Mouse (Mus musculus): ENCODE measurements around the gene Slco2a1.
"Not testable (repeated sequence)": the region's sequence is repeated elsewhere in the genome, so short reads cannot be mapped to it uniquely, and the experiment has no call there.

Gene Slco2a1

DNA sequence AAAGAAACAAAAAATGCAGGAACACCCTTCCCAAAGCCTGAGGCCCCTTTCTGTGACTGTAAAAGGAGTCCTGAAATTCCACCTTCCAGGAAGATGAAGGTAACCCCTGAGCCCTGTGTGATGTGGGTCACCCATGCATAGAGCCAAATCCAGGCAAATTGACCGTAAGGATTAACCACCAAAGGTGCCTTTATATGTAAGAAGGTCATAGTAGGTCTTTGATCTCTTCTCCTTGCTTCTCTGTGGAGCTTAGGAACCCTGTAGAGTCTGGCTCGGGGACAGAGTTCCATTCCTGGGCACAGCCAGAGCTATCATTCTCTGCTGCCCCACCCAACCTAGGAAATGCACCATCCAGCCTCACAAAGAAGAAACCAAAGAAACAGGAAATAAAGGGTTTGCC, 100.1 kb downstream of the Slco2a1 start:
- DNase-seq, result no peak

DNA sequence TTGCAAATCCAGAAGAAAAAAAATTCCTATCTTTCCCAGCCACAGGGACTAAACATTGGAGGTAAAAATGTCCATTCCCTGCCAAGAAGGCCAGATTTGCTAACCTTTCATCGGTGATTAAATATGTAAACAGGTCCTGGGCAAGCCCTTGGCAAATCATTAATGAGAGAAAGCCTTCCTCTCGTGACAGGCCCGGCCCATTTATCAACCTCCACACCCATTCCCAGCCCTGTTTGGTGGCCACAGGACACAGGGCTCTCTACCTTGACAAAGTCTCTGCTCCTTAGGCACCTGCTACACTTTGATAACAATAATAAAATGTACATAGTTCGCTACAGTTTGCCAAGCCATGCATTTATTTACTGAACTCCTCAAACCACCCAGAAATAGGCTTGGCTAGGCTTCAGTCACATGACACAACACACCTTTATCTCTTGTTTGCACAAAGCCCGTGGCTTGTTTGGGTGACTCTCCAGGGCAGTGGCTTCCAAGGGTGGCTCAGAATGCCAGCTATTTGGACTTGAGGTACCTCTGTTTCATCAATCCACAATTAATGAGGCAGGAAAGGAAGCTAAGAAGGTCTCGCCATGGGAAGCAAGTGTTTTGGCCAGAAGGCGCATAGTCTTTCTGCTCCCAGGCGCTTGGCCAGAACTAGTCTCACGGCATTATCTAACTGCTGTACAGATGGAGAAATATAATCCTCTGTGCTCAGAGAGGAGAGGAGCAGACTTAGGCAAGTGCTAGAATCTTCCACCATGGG, 101.8 kb downstream of the Slco2a1 start:
- peak; percentile 30 for DNase-seq

DNA sequence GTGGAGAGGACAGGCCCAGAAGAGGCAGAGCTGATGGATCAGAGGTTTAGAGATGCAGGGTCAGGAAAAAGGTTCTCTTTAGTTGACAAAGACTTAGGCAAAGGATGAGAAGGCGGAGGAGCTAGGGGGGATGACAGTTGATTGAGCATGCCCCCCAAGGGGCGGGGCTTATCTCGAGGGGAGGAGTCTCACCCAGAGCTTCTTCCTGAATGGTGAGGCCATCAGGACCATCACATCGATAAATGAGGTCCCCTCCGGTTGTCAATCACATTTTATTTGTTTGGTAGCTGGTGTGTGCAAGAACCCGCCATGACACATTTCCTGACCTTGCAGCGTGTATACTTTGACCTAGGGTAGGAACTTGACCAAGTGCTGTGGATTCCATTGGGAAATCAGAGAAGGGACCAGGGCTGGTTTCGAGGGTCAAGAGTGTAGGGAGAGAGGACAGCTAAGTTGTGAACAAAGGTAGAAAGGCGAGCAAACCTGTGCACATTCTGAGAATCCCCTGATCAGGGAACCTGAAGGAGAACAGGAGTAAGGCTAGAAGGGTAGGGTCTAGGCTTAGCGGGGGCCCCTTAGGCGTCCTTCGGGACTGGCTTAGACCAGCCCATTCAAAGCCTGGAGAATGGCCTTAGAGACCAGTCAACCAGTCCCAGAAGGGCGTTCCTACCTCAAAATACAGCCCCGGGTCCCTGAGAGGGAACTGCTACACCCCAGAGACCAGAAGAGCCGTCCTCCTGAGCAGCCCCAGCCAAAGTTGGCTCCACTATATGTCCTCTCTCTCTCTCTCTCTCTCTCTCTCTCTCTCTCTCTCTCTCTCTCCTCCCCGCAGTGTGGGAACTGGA, 102.7 kb downstream of the Slco2a1 start:
- DNase-seq, result peak; percentile 17

- DNase-seq, result peak; percentile 79
These were observed 103.7 kb downstream of the Slco2a1 start for GRCm38 (mm10) chr9:103092248-103092647.

- DNase-seq, result no peak
These were observed 105.2 kb downstream of the Slco2a1 start for GRCm38 (mm10) chr9:103093681-103094080.

DNA sequence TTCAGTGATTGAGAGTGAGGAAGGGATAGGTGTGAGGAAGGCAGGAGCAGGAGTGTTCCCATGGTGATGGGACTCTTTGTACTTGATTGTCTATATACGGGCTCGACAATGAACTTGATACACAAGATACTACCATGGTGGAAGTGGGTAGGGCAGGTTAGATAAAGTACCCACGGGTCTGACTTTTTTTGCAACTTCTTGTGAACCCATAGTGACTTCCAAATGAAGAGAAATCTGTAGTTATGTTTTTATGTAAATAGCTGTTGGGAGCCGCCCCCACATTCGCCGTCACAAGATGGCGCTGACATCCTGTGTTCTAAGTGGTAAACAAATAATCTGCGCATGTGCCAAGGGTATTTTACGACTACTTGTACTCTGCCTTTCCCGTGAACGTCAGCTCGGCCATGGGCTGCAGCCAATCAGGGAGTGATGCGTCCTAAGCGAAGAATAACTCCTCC, 119.9 kb downstream of the Slco2a1 start:
- DNase-seq, result not testable (repeated sequence)

GRCm38 (mm10) chr9:103108943-103109670, 120.6 kb downstream of the Slco2a1 start:
- no peak for DNase-seq

GRCm38 (mm10) chr9:103109911-103110310, 121.4 kb downstream of the Slco2a1 start:
- no peak for DNase-seq

DNA sequence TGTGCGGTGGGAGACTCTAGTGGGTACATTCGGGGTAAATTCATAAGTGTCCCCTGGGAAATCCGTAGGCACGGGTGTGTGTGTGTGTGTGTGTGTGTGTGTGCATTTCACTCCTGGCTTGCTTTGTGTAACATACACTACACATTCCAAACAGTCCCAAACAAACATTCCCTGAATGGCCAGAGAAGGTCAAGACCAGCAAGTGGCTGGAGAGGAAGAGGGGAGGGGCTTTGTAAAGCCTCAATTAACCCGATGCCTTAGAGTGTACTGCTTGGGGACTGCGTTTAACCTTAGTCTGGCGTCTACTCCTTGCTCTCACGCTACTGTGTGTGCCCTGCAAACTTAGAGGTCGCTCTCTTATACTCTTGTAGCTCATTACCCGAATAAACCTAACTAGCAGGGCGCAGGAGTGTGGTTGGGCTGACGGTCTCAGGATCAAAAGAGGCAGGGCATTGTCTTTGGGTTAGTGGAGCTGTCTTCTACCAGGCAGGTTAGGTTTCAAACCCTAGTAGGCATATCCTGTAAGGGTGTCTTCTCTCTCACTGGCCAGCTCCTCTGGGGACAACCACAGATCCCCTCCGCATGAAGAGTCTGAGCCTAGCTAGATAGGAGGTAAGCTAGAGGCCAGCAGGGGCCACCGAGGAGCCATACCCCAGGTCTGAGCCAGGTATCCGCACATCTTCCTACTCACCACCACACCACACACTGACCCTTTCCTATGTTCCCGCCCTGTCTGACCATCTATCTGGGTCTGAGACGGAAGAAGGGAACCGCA, 122.4 kb downstream of the Slco2a1 start:
- DNase-seq, result no peak

DNA sequence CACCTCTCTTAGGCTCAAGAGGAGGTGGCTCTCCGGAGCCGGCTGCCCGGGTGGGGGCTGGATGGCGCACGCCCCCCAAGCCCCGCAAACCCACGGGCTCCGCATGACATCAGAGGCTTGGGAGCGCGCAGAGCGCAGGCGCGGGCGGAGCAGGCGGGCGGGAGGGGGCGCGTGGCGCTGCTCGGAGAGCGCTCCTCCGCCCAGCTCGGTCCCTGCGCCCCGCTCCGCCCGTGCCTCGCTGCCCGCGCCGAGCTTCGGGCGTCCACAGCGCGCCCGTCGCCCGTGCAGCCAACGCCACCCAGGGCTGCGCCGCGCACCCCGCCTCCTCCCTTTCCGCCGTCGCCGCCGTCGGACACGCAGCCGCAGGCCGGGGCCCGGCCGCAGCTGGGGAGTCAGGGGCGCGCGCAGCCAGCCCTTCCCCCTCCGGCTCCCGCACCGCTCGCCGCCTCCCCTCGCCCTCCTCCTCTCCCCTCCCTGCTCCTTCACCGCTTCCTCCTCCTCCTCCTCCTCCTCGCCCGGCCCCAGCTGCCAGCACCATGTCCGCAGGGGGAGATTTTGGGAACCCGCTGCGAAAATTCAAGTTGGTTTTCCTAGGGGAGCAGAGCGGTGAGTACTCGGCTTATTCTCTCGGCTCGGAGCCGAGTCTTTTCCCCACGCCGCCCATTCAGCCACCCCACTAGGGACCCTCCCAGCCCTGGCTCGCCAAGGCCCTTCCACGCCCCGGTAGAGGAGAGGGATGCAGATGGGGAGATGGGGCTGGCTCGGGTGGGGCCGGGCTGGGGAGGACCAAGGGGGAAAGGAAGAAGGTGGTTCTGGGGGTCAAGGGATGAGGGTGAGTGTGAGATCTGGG, 123.3 kb downstream of the Slco2a1 start, which contains the start of gene Rab6b:
Gene Rab6b, plus strand, starts transcription at position 167 of the 850 bp plus-strand sequence.
- DNase-seq, result peak; percentile 25

- peak; percentile 18 for DNase-seq
These were observed 124.2 kb downstream of the Slco2a1 start for GRCm38 (mm10) chr9:103112471-103113271.

- no peak for DNase-seq
These were observed 124.8 kb downstream of the Slco2a1 start for GRCm38 (mm10) chr9:103113351-103113750.

DNA sequence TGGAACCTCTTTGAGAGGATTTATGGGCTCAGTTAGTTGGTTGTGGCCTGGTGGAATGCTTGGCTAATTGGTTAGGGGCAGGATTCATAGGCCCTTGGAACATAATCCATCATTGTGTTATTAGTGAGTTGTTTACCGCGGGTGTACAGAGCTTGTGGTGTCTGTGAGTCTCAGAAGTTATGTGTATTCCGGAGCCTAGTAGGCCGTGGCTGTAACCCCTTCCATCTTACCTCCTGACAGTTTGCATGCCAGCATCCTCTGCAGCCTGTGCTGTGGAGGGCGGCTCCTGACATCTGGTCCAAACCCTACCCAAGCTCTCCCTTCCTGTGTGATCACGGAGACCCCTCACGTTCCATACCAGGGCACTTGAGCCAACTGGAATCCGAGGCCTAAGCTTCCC, 125.8 kb downstream of the Slco2a1 start:
- DNase-seq, result no peak

DNA sequence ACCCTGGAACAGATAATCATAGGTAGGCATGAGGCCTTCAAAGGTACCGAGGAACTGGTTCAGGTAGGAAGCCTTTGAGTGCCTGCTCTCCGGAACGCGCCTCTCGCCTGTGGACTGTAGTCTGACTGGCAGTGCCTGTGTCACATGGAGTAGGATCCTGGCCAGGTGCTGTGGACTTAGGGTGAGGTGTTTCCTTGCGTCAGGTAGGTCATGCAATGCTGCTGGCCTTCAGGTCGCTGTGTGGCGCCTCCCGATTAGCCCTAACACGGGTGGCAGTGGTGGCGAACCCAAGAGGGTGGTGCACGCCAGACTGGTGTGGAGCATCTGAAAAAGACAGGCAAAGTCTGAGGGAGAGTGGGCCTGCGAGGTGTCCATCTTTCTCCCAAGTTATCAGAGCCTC, 126.4 kb downstream of the Slco2a1 start:
- DNase-seq, result no peak

DNA sequence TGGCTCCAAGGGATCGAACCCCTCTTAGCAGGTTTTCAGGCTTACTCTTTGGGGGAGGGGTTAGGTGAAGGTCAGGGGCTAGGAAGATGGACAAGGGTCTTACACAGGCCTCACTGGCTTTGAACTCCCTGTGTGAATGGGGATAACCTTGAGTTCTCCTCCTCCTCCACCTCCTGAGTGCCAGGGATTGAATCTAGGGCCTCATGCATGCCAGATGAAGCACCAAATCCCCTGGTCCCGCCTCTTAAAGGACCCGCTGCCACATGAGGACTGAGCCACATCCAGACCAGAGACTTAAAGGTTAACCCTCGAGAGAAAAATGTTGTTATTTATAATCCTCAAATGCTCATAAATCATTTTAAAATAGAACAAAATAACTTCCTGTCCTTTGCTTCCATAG, 128.4 kb downstream of the Slco2a1 start:
- no peak for DNase-seq

- DNase-seq, result no peak
These were observed 129.0 kb downstream of the Slco2a1 start for GRCm38 (mm10) chr9:103117495-103117894.

- no peak for DNase-seq
These were observed 129.4 kb downstream of the Slco2a1 start for GRCm38 (mm10) chr9:103117951-103118350.

DNA sequence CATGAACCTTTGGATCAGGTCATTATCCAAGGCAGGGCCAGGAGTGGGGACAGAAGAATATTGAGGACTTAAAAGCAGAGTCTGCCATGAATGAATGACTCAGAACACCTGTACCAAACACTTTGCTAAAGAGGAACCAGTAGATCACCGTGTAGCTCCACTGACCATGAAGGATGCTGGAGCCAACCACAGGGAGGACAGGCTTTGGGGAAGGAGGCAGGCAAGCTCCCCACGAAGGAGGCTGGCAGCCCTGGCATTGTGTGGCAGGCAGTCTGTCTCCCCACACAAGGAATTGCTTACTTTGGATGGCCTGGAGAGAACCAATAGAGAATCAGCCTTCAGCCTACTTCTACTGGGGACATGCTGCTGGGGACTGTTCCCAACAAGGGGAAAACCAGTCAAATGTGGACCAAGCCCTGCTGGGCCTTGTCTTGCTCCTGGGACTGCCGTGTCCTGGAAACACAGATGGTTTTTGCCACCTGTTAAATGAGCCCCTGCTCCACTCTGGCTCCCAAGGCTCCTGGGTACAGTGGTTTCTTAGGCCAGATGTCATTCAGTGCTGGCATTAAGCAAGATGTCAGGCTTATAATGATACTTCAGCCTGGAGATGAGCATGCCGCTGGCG, 130.3 kb downstream of the Slco2a1 start:
- no peak for DNase-seq

DNA sequence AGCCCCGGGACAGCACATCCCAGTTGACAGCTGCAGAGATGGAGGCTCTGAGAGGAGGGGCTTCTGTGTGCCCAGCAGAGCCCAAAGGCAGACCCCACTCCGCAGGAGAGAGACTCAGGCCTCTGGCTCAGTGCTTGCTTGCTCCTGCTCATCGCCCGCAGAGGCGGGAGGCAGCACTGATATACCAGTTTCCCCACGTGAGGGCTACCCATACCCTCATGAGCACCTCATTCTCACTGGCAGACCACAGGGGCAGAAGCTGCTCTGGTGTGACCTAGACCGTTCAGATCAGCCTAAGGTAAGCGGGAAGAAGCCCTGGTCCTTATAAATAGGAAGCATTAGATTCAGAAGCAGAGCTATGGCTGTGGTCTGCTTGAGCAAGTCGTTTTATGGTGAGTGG, 131.3 kb downstream of the Slco2a1 start:
- no peak for DNase-seq

DNA sequence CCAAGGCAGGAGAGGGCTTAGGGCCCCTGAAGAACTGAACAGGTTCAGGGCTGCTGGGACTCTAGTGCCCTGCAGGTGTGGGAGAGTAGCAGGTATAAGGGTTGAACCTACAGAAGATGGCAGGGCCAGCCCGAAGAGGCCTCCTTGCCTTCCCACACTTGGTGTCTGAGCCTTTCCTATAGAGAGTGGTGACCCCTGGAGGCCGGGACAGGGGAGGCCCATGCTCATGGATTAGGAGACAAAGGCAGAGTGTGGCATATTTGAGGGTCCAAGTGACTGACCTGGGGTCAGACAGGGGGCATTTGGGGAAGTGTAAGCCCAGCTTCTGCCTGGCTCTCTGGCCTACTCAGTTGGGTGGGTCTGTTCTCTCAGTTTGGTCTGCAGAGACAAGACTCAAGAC, 131.7 kb downstream of the Slco2a1 start:
- no peak for DNase-seq

Measured in liver (tissue).